Mouse (Mus musculus) embryo, embryonic 9.5 days (tissue): ENCODE measurements around the gene Cyp1a1.
"Not testable (repeated sequence)": the region's sequence is repeated elsewhere in the genome, so short reads cannot be mapped to it uniquely, and the experiment has no call there.

Source experiments
- DNase-seq: peaks from one replicate; pipeline ENCODE4 v3.0.0-alpha.2; 2017; ENCODE audit errors: extremely low spot score

Cyp1a1 gene

DNA sequence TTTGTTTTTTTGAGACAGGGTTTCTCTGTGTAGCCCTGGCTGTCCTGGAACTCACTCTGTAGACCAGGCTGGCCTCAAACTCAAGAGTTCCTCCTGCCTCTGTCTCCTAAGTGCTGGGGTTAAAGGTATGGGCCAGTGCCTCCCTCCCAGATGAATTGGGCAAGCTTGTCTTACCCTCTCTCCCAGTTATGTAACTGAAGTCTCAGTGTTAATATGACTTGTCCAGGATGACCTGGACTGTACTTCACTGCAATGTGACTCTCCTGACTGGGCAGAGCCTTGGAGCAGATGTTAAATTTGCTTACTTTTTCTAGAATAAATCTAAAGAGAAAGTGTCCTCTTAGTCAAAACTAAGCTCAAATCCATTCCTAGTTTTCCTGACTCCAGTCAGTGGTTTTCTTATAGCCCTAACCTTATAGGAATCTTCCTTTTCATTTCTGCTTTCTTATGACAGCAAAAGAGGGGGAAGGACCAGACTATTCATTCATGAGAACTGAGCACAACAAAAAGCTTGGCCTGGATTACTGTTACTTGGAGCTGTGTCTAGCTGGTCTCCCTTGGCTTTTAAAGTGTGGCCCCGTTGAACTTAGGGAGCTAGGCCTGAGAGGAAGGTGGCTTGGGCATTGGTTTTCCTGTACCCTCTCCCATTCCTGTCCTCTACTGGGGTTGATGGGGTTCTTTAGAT lies 10.9 kb downstream of the Cyp1a1 start:
- DNase-seq: no peak

DNA sequence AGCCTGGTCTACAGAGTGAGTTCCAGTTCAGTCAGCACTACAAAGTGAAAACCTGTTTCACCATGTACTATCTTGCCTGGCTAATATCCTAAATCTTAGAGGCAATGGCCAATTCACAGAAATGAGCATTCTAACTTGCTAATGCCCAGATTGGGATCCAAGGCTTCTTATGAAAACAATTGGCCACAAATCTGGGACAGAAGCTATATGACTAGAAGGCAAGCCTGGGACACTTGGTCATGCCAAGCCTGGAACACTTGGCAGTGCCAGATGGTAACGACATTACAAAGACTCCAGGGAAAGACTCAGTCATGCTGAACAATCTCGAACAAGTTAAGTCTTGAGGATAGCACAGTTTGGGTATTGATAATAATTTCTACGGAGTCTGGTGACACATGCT lies 18.8 kb downstream of the Cyp1a1 start:
- no peak for DNase-seq

DNA sequence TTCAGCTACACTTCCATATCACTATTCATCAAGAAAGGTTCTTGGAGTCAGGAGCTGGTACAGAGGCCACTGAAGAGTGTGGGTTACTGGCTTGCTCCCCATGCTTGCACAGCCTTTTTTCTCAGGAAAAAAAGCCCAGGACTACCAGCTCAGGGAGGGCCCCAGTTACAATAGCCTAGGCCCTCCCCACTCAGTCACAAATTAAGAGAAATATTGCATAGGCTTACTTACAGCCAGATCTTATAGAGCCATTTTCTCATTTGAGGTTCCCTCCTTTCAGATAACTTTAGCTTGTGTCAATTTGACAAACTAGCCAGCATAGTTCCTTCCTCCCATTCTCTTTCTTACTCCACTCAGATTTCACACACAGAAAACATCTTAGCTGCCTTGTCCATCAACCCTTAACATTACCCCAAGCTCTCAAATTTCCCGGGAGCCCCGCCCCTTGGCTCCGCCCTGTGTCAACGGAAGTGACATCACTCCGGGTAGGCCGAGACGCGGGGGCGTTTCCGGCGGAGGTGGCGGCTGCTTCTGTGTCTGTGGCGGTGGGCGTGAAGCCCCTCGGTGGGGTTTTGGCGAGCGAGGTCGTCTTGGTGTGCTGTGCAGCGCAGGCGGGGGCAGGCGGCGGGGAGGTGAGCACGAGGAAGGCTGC lies 20.5 kb downstream of the Cyp1a1 start, which contains the start of gene Edc3:
Gene Edc3, plus strand, starts transcription at position 473 of the 652 bp plus-strand sequence.
- peak; percentile 97 for DNase-seq

DNA sequence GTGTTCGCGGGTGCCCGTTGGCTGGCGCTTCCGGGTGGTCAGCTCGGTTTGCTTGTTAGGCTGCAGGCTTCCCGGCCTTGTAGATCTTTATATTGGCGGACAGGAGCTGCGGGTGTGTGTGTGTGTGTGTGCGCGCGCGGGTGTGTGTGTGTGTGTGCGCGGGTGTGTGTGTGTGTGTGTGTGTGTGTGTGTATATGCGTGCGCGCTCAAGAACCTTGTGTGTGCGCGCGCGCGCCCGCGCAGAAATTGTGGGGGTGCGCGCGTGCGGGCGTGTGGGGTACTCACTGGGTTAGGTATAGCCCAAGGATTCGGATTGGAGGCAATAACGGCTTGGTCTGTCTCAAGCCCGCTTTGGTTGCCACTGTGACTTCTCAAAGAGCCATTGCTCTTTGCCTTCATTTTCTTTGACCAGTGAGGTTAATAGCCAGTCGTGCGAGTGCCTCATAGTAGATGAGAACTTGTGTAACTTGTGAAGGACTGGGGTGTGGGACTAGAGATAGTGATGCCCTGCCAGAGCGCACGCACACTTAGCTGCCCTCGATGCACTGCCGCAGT lies 21.1 kb downstream of the Cyp1a1 start:
- DNase-seq: no peak

DNA sequence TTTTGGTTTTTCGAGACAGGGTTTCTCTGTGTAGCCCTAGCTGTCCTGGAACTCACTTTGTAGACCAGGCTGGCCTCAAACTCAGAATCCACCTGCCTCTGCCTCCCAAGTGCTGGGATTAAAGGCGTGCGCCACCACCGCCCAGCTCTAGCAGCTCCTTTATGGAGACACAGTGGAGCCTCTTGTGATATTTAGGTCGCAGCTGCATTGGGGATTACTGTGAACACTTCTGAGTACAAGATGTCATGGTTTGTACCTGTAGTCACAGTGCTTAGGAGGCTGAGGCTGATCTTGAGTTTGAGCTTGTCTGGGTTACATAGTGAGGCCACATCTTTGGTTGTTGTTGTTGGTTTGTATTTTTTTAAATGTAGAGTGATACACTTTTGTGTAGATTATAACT lies 22.5 kb downstream of the Cyp1a1 start:
- not testable (repeated sequence) for DNase-seq

DNA sequence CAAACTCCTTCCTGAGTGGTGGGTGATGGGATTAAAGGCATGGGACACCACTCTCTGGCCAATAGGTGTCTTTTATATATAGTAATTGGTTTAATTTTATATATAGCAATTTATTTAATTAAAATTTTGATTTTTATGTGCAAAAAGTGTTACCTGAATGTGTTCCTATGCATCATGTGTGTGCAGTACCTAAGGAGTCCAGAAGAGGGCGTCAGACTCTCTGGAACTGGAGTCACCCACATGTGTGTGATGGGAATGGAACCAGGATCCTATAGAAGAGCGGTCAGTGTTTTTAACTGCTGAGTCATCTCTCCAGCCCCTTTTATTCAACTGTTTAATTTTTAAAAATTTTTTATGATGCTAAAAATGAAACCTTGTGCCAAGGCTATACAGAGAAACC lies 24.5 kb downstream of the Cyp1a1 start:
- no peak for DNase-seq

DNA sequence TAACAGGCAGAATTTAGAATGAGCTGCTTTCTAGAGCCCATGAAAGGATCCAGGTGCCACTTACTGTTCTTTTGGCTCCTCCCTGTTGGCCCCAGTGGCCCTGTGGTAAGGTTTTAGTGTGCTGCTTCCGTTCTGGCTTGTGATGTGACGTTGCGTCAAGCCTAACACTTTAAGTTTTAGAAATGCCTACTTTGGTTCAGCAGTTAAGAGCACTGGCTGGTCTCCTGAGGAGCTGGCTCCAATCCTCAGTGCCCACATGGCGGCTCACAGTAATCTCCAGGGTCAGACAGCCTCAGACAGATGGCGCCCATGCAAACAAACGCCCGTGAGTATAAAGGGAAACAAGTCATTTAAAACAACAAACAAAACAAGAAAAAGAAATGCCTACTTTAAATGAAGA lies 30.7 kb downstream of the Cyp1a1 start:
- no peak for DNase-seq

DNA sequence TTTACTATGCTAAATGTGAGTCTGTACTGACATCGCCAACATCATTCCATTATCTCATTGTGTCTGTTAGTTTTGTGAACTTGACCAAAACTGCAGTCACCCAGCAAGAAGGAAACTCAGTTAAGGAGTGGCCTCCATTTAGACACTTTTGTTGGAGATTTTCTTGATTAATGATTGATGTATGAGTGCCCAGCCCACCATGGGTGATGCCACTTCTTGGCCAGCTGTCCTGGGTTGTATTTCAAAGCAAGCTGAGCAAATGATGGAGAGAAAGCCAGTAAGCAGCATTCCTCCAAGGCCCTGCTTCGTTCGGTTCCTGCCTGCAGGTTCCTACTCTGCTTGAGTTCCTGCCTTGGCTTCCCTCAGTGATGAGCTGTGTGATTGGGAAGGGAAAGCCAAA lies 33.0 kb downstream of the Cyp1a1 start:
- DNase-seq: no peak

DNA sequence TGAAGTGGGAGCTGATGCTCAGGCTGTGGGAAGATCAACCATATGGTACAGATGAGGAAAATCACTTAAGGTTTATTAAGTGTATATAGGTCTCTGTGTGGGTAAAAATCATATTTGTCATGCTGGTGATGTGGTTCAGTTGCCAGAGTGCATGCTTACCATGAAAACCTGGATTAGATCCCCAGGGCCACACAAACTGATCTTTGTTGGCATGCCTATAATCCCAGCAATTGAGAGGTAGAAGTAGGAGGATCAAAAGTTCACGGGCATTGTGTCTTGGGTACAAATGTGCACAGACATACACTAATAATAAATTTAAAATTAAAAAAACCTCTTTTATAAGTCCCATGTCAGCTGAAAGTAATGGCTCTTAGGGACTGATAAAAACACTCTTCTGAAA lies 34.6 kb downstream of the Cyp1a1 start:
- no peak for DNase-seq

DNA sequence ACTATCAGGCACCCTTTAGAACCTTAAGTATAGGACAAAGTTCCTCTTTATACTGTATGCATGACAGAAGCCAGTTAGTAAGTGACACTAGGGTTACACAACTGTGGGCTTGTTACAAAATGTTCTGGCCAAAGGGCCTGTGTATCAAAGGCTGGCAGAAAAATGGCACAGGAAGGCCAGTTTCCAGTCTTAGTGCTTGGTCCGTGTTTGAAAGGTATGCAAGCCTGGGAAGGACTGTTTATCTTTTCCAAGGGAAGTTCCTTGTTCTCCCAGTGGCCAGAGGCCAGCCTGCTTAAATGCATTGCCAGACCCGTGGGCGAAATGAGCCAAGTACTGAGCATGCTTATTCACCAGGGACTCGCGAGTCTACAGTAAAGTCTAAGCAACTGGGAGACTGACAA lies 35.6 kb downstream of the Cyp1a1 start:
- DNase-seq: no peak

DNA sequence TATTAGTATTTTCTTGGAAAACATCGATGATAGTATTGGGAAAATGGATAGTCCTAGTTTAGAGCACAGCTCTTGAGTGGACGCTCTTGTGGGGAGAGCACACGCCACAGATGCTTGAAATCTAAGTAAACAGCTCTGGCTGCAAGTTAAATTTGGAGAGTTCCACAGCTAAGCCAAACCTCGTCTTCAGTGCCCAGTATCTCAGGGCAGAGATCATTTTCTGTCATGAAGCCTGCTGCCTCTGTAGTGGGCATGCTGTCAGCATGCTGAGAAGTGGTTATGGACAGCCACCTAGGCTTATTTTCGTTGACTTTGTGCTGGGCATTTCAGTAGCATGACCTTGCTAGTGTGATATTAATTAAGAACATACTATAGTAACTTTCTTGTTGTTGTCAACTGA lies 36.1 kb downstream of the Cyp1a1 start:
- no peak for DNase-seq

DNA sequence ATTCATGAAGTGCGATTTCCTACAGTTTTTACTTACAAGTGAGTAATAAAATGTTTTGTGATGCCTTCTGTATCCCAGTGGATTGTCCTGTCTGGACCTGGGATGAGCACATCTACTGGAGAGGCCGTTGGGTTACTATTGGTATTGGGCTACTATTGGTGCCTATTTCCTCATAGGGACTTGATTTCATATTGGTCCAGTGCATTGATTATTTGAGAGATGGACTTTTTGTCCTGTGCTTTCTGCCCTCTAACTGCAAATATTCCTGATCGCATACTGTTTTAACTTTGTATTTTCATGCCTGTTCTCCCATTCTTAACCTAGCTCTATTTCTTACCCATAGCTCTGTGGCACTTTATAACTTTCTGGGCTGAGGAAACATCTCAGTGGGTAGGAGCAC lies 37.0 kb downstream of the Cyp1a1 start:
- DNase-seq: no peak

DNA sequence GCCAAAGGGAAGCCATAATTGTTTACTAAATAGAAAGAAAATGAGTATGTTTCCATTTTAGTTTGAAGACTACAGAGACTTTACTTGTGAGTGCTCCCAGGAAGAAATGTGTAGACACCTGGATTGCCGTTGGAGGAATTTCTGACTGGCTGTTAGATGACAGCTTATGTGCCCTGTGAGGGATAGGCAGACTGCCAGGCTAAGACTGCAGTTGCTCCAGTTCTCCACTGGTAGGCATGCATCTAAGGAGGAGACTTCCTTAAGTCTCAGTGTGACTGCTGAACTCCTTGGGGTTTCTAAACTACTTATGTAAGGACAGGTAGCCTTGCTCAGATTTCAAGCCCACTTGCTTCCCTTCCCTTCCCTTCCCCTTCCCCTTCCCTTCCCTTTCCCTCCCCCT lies 40.6 kb downstream of the Cyp1a1 start:
- DNase-seq: no peak

DNA sequence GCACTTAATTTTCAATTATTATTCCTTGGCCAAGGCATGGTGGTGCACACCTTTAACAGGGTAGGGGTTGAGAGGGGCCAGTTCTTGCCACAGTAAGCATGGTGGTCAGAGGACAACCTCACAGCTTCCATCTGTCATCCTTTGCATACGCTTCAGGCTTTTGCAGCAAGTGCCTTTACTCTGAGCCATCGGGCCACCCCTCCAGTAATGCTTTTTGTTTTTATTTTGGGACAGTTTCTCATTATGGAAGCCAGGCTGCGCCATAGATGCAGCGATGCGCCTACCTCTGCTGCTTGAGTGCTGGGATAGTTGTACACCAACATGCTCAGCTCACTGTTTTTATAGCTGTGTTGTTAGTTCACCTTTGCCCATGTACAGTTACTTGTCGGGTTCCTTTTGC lies 45.9 kb downstream of the Cyp1a1 start:
- DNase-seq: no peak

DNA sequence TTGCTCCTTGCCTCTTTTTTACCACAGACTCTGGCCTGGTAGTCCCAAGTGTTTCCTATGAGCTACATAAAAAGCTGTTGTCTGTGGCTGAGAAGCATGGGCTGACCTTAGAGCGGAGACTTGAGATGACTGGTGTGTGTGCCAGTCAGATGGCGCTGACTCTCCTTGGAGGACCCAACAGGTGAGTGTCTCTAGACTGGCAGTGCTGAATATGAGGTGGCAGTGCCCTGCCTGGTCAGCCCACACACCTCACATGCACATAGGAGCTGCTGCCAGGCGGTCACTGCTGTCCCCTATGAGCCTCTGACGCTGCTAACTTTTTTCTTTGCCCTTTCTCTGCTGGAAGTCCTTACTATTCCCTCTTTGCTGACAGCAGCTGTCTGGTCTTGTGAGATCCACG lies 52.1 kb downstream of the Cyp1a1 start:
- DNase-seq: no peak

DNA sequence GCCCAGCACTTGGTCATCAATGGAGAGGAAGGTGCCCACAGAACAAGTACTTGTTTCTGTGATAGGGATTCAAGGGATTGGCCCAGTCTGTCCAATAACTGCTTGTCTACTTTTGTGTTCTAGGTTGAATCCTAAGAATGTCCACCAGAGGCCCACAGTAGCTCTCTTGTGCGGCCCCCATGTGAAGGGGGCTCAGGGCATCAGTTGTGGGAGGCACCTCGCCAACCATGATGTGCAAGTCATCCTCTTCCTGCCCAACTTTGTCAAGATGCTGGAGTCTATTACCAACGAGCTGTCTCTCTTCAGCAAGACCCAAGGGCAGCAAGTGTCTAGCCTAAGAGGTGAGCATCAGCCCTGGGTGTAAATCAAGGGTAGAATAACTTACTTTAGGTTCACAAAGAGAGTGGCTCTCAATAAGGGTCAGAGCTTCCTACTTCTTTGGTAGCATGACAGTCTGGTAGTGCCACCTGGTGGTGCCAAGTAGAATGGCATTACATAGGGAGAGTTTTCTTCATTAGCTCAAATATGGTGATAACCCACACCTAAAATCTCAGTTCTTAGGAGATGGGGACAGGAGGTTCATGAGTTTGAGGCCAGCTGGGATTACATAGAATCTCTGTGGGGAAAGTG lies 56.8 kb downstream of the Cyp1a1 start:
- DNase-seq: peak; percentile 42

DNA sequence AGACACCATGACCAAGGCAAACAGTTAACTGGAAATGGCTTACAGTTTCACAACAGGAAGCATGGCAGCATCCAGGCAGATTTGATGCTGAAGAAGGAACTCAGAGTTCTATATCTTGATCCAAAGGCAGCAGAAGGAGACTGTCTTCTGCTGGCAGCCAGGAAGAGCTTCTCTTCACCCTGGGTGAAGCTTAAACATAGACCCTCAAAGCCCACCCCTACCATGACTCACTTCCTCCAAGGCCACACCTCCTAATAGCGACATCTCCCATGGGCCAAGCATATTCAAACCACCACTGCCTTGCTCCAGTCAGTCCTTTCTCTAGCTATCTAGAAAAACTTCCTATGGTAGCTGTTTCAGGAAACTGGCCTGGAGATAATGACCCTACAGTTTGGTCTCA lies 59.3 kb downstream of the Cyp1a1 start:
- DNase-seq: no peak

DNA sequence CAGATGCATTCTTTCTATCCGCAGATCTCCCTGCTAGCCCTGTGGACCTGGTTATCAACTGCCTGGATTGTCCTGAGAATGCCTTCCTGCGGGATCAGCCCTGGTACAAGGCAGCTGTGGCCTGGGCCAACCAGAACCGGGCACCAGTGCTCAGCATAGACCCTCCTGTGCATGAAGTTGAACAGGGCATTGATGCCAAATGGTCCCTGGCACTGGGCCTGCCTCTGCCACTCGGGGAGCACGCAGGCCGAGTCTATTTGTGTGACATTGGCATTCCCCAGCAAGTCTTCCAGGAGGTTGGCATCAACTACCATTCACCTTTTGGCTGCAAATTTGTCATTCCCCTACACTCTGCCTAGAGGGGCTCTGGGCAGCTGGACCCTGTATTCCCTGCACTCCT lies 60.4 kb downstream of the Cyp1a1 start:
- no peak for DNase-seq

DNA sequence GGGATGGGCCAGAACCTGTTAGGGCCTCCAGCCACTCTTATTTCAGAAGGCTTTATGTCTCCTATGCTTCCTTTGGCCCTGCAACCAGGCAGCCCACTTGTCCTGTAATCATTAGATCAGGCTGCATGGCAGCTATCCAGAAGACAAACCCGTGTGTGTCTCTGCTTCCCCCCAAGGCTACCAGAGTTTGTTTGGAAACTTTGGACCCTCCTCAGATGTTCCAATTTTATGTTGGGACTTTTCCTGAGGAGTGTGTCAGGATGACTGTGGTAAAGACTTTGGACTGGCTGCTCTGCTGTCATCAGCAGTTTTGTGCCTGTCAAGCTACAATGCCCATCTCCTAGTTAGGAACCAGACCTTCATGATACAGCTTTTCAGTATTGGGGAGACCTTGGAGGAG lies 61.1 kb downstream of the Cyp1a1 start:
- DNase-seq: no peak

DNA sequence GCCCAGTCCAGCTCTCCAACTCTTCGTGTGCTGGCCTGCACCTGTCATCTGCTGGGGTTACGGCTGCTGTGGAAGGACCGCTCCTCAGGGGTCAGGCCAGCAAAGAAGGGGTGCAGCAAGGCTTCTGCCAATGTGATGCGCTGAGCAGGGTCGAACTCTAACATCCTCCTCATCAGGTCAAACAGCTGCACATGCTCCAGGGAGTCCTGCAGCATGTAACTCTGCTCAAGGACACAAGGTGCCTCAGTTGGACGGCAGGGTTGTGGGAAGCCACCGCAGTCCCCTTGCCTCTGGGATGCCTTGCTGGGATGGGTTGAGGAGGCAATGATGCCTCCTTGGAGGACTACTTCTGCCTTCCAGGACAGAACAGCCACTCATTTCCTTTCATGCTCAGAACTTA lies 63.2 kb downstream of the Cyp1a1 start:
- no peak for DNase-seq
